Mouse (Mus musculus): ENCODE results near the gene Sdhaf1.

DNA sequence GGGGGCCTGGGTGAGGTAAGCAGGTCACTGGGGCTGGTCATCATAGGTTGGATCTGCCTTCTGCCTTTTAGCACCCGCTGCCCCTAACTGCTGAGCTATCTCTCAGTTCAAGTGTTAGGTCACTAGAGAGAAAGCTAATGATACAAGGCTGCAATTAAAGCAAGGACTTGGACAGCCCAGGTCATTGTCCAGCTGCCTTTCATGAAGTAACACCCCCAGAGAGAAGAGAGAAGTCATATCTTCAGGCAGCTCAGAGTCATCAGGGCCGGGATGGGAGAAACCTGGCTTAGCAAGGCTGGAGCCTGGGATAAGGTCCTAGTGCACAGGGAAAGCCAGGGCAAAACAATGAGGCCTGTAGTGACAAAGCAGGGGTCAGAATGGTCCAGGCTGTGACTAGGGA, 43.8 kb upstream of the Sdhaf1 start:
- TF ChIP-seq EP300 (IDR thresholded peaks at IDR 0.05; ENCODE audit: low read depth) (no peak), CTCF (IDR thresholded peaks at IDR 0.05; ENCODE audit: low read depth) (no peak)
